Mouse (Mus musculus) lung, postnatal 0 days (tissue): ENCODE results near the gene Eefsec.

Experiments
- CTCF ChIP-seq: IDR thresholded peaks from 2 replicates; pipeline ENCODE4 v1.5.1; 2016; ENCODE audit warnings: antibody characterized with exemption, mild to moderate bottlenecking
- EP300 ChIP-seq: IDR thresholded peaks from 2 replicates; pipeline ENCODE4 v1.6.1; 2016; ENCODE audit warnings: antibody characterized with exemption, mild to moderate bottlenecking, control low read depth

DNA sequence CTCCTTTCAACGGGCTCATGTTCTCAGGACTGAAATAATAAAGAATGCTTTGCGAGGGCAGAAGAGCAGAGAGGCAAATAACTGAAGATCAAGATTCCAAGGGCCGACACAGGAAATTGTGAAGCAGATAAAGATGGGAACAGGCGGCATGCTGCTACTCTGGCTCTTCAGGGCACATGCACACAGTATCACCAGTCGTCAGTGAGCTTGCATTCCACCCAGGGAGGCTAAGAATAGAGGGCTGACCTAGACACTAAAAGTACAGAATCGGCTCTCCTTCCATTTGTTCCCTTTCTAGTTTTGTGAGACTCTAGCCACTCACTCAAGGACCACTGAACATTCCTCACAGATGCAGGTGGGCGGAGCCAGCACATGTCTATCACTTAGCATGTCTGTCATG is 145.1 kb downstream of the Eefsec start:
- TF ChIP-seq CTCF = no peak
- no peak for TF ChIP-seq EP300
